Mouse (Mus musculus): ENCODE measurements around the gene Cyp2w1. TPM values are rescaled to one million over a fixed set of nuclear protein-coding genes. Genes with fewer than 3 reads are reported as not detected.
A peak's percentile ranks its signal among the peaks of the same experiment; 100 is the strongest.

Cyp2w1 gene
- total RNA-seq, 1 experiment from 2014 or later, result not detected

DNA sequence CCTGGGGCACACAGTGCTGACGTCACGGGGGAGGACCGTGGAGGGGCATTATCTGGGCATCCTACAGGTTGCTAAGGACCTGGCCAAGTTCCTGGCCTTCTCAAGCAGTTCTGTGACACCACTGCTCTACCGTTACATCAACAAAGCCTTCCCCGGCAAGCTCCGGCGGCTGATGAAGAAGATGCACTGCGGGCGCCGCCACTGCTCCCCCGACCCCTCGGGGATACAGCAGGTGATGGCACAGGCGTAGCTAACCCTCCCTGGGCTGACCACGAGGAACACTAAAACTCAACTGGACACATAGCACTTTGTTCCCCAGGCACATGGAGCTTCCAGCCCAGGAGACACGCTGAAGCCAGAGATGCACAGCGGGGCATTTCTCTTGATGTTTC is 40.8 kb downstream of the Cyp2w1 start:
- ATAC-seq (ENCODE audit: extremely low read depth, insufficient number of reproducible peaks, low FRiP score, poor library complexity, severe bottlenecking), result no peak

- no peak for ATAC-seq (ENCODE audit: extremely low read depth, insufficient number of reproducible peaks, low FRiP score, poor library complexity, severe bottlenecking)
Measured at GRCm38 (mm10) chr5:139394399-139394798, 42.0 kb downstream of the Cyp2w1 start.

- ATAC-seq (ENCODE audit: extremely low read depth, insufficient number of reproducible peaks, low FRiP score, poor library complexity, severe bottlenecking), result no peak
Measured at GRCm38 (mm10) chr5:139395528-139395927, 43.1 kb downstream of the Cyp2w1 start.

DNA sequence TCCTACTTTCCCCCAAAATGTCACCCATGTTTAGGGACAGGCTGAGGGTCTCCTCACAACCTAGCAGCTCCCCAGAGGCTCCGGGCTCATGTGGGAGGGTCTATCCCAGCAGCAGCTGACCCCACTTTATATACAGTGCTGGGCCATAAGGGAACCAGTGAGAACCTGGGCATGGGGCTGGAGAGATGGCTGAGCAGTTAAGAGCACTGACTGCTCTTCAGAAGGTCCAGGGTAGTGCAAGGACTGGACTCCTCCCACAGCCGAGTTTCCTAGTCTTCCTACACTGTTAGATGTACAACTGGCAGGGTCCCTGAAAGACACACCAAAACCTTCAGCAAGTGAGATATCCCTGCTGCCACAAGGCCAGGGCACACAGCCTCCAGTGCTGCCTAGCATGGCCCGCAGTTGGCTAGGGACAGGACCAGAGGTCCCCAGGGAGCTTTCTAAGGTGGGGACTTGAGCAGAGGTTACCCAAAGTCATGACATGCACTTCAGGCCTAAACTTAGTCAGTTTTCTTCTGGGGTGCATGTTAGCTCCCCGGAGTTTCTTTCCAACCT is 45.0 kb downstream of the Cyp2w1 start:
- ATAC-seq (ENCODE audit: extremely low read depth, insufficient number of reproducible peaks, low FRiP score, poor library complexity, severe bottlenecking), result no peak

DNA sequence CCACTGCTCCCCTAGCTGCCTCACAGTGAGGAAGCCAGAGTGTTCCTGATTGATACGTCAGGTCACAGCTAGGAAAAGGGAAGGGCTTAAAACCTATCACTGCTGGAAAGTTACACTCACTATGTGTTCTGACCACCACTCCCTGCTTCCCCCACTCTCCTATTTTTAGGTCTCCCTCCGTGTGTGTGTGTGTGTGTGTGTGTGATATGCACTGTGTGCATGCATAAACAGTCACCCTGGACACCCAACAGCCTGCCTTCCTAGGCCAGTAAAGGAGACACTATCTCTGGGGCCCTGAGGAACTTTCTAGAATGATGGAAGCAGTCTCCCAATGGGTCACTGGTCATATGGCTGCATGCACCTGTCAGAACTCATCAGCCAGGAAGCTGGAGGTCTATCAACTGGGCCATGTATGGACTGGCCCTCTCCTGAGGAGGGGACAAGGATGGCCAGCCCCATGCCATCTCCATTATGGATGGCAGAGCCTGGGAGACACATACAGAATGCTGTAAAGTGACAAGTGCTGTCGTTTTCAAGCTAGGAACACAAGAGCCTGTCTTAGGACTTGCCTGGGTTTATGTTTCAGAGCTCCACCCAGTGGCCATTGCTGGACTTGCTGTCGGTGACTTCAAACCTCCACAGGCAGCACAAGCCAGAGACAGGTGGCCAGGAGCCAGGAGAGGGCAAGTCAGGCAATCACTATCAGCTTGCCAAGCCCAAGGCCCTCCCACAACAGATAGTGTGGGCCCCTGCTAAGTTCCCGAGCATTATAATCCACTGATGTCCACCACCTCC is 45.7 kb downstream of the Cyp2w1 start:
- peak; percentile 84 for ATAC-seq (ENCODE audit: extremely low read depth, insufficient number of reproducible peaks, low FRiP score, poor library complexity, severe bottlenecking)

DNA sequence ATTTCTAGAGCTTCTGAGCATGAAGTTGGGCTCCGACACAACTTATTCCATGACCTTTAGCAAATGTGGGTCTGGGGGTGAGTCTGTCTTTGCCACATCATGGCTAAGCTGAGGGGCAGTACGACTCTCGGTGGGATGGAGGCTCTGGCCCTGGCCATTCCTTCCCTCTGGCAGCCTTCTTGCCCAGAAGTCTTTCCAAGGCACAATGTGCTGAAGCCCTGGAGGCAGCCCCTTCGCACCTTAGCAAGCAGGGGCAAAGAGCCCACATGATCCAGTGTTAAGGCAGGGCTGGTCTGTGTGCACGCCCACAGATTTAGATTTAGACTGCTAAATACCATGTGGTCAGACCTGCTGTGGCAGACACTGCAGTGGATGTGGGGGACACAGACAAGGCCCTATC is 46.4 kb downstream of the Cyp2w1 start:
- ATAC-seq (ENCODE audit: extremely low read depth, insufficient number of reproducible peaks, low FRiP score, poor library complexity, severe bottlenecking), result no peak

DNA sequence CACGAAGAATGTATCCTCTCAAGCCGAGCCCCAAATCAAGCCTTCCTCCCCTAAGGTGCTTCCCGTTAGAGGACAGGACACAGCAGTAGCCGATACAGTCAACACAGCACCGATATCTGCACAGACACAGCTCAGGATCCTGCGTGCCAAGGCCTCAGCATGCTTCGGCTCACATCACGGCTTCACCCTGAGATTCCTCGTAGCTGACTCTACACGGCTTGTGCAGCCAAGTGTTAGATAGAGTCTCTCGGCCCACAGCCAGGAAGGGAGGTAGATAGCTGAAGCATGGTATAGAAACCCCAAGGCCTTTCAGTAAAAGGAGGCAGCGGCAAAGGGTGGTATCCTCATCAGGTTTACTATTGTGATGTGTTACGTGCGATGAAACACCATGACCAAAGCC is 47.6 kb downstream of the Cyp2w1 start:
- no peak for ATAC-seq (ENCODE audit: extremely low read depth, insufficient number of reproducible peaks, low FRiP score, poor library complexity, severe bottlenecking)

DNA sequence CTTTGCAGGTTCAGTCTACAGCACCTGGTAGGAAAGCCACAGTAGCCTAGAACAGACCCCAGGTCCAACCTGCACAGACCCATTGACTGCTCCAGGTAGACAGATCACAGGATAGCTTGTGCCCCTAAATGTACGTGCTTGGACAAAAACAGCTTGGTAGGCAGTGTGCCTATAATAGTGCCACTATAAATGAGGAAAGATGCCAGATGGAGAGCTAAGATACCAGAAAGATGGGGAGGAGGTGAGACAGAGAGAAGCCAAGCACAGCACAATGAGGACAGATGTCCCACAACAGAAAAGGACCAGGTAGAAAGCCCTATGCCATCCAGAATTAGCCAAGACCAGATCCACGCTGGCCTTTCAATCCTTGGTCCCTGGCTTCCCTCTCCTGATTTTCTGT is 49.7 kb downstream of the Cyp2w1 start:
- ATAC-seq (ENCODE audit: extremely low read depth, insufficient number of reproducible peaks, low FRiP score, poor library complexity, severe bottlenecking), result no peak

GRCm38 (mm10) chr5:139403692-139404260 is 51.4 kb downstream of the Cyp2w1 start:
- peak; percentile 21; the same call in 1 of the 2 replicates for ATAC-seq (ENCODE audit: extremely low read depth, insufficient number of reproducible peaks, low FRiP score, poor library complexity, severe bottlenecking)

DNA sequence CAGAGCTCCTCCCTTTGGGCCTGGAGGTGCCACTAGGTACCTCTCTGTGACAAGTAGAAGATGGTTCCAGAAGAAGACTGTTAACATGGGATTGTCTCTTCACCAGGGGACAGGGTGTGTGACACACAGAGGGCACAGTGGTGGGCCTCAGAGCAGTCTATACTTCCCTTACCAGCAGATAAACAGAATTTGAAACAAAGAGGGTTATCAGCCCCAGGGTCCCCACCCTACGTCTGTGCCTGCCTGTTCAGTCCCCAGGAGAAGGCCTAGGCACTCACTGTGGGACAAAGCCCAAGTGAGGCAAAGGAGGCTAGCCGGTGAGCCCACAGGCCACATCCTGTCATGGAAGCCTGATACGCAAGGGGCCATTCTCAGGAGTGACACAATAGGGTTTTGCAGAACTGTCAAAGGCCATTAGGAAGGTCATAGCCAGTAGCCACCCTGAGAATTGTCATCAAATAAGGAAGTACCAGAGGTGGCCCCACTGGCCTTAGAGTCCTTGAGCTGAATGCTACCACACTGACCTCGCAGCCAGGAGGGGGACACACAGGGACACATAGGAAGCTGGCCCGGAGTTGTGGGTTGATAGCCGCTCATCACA is 52.5 kb downstream of the Cyp2w1 start, which contains the start of gene C130050O18Rik:
C130050O18Rik (plus strand) TSS at position 480 of the 601 bp plus-strand sequence.
- ATAC-seq (ENCODE audit: extremely low read depth, insufficient number of reproducible peaks, low FRiP score, poor library complexity, severe bottlenecking), result peak; percentile 59

DNA sequence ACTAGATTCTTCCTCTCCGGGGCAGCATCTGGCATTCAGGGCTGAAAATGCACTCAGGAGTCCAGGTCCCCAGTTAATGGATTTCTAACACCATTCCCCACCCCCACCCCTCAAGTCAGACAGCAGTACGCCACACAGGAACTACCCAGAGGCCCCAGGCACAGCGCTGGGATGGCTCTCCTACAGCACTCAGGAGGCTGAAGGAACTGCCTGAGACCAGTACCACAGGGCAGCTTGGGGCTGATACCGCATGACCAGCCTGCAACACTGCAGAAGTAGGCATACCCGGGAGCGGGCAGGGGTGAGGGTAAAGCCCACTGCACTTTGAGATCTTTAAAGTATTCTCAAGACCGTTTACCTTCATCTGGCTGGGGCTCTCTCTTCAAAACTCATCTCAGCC is 53.1 kb downstream of the Cyp2w1 start:
- no peak for ATAC-seq (ENCODE audit: extremely low read depth, insufficient number of reproducible peaks, low FRiP score, poor library complexity, severe bottlenecking)

DNA sequence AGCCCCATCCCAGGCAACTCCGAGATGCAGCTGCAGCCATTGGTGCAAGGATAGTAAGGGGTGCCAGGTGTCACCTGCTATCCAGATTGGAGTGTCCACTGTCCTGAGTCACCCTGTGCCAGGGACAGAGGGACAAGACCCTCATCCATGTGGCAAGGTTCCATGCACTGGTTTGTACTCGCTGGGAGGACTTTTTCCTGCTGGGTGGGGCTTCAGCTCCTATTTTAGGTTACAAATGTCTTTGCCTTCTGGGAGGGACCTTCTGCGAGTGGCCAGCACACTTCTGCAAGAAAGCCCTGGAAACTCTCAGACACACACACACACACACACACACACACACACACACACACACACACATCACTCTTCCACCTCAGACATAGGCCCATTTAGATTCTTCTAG is 53.5 kb downstream of the Cyp2w1 start:
- no peak for ATAC-seq (ENCODE audit: extremely low read depth, insufficient number of reproducible peaks, low FRiP score, poor library complexity, severe bottlenecking)

Other genes with a start within 250 kb of the Cyp2w1 start
- not detected in 2 replicates for gene Prkar1b, start 202.6 kb upstream of the Cyp2w1 start, total RNA-seq (2017)
- 7.2 and 10.3 TPM in 2 replicates for gene Dnaaf5, start 202.4 kb upstream of the Cyp2w1 start, total RNA-seq (2017)
- 63.8 and 72.3 TPM in 2 replicates for gene Sun1, start 152.0 kb upstream of the Cyp2w1 start, total RNA-seq (2017)
- gene Get4, start 100.3 kb upstream of the Cyp2w1 start, total RNA-seq (2017), result 16.6 and 17.3 TPM in 2 replicates
- gene Adap1, start 27.0 kb upstream of the Cyp2w1 start, total RNA-seq (2017), result 20.8 and 21.1 TPM in 2 replicates
- gene Cox19, start 1.2 kb upstream of the Cyp2w1 start, total RNA-seq (2017), result 14.4 and 17.2 TPM in 2 replicates
- gene Gpr146, start 25.1 kb downstream of the Cyp2w1 start, total RNA-seq (2017), result 44.6 and 45.5 TPM in 2 replicates
- 40.3 and 41.1 TPM in 2 replicates for gene C130050O18Rik, start 52.7 kb downstream of the Cyp2w1 start, total RNA-seq (2017)
- 0.12 and 0.98 TPM in 2 replicates for gene Gper1, start 70.5 kb downstream of the Cyp2w1 start, total RNA-seq (2017)
- 15.0 and 16.7 TPM in 2 replicates for gene 3110082I17Rik, start 107.9 kb downstream of the Cyp2w1 start, total RNA-seq (2017)
- 11.4 and 11.9 TPM in 2 replicates for gene Zfand2a, start 131.9 kb downstream of the Cyp2w1 start, total RNA-seq (2017)
- not detected in 2 replicates for gene Uncx, start 190.9 kb downstream of the Cyp2w1 start, total RNA-seq (2017)

Data from neutrophil, adult 5-6 weeks (primary cell).